Mouse (Mus musculus): ENCODE data around the gene Bmper. TPM values are rescaled to one million over a fixed set of nuclear protein-coding genes. Genes with fewer than 3 reads are reported as not detected.
A peak's percentile ranks its signal among the peaks of the same experiment; 100 is the strongest.

Gene Bmper
- polyA plus RNA-seq, 1 experiment from 2014 or later: 27.0 TPM

DNA sequence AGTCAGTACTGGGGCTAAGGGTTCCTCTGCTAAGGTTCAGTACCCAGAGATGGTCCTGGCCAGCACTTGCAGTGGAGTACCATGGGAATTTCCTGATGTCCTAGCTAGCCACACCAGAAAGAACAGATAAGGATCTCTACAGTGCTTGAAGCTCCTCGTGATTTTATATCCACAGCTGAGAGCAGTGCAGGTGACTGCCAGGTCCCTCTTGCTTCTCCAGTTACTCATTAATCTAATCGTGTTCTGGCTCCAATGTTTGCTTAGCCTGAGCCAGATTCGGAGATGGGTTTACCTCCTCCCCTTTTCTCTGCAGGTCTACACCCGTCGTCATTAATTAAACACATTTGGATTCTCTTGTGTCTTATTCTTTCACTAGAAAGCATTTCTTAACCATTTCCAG, 230.4 kb downstream of the Bmper start:
- ATAC-seq: peak; percentile 83
- WGBS: 26% methylated on average over 5 of the region's 5 CpGs

DNA sequence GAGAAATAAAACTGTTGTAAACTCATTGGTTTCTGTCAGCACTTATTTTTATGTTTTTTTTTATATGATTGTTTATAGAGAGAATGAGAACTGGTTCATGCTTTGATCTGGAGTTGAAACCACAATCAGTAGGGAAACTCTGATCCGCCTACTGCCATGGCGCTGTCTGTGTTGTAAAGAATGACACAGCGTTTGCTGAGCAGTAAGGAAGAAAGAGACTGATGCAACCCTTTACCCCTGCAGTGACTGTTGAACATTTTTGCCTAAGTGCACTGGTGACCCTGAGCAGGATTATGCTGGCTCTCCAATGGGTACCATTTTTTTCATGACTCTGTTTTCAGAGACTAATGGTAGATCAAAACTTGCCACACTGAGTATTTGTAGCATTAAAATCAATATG, 234.3 kb downstream of the Bmper start:
- Histone ChIP-seq H3K4me1 (ENCODE audit: insufficient read depth, low read depth, low read length) (no peaks in the 10 kb centered on the region; the same call in 1 of the 2 replicates), H3K9ac (replicated peaks; ENCODE audit: low read depth) (no peak overlapping the region), H3K27me3 (replicated peaks; ENCODE audit: insufficient read depth, low read length) (no peaks in the 10 kb centered on the region), H3K9me3 (ENCODE audit: low read length) (no peaks in the 10 kb centered on the region), H3K4me3 (ENCODE audit: low read depth, low read length) (no peak overlapping the region), H3K27ac (ENCODE audit: low read length) (no peak overlapping the region), H3K4me2 (replicated peaks; ENCODE audit: low read depth, low read length) (no peak overlapping the region), H3K36me3 (ENCODE audit: insufficient read depth, low read length) (no peaks in the 10 kb centered on the region)
- WGBS: 58% methylated on average over 3 of the region's 3 CpGs
- TF ChIP-seq EP300 (IDR thresholded peaks at IDR 0.05) (no peak), CTCF (IDR thresholded peaks at IDR 0.05) (no peak)
- DNase-seq (ENCODE audit: low spot score) (no peak), ATAC-seq (no peak)

More for the DNA sequence above, 230.4 kb downstream of the Bmper start:
- TF ChIP-seq CTCF (IDR thresholded peaks at IDR 0.05): no peak
- TF ChIP-seq EP300 (IDR thresholded peaks at IDR 0.05): no peak
- Histone ChIP-seq H3K9me3 (ENCODE audit: low read length) (no peaks in the 10 kb centered on the region), H3K27ac (ENCODE audit: low read length) (no peak overlapping the region), H3K4me2 (replicated peaks; ENCODE audit: low read depth, low read length) (no peak overlapping the region), H3K36me3 (ENCODE audit: insufficient read depth, low read length) (no peaks in the 10 kb centered on the region), H3K4me1 (ENCODE audit: insufficient read depth, low read depth, low read length) (no peaks in the 10 kb centered on the region; the same call in 1 of the 2 replicates), H3K4me3 (ENCODE audit: low read depth, low read length) (no peak overlapping the region), H3K9ac (replicated peaks; ENCODE audit: low read depth) (no peak overlapping the region), H3K27me3 (replicated peaks; ENCODE audit: insufficient read depth, low read length) (no peaks in the 10 kb centered on the region)
- DNase-seq (ENCODE audit: low spot score): peak; percentile 49

DNA sequence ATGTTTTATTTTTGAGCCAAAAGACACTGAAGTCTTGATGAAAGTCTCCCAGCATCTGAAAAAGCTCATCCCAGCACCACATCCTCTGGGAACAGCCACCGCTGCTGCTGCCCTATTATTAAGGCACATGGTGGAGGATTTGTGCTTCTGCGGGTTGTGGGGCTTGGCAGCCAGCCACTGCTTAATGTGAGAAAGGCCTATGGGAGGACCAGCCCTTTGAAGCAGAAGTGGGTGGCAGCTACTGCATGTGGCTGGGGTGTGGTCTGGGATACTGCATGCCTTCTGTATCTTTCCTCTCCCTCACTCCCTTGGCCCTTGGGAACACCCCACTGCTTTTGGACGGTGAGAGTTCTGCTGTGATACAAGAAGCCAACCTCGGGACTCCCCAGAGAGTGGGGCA, 237.8 kb downstream of the Bmper start:
- no peaks in the 10 kb centered on the region for H3K36me3 ChIP-seq (ENCODE audit: insufficient read depth, low read length)
- no peak overlapping the region for H3K4me3 ChIP-seq (ENCODE audit: low read depth, low read length)
- no peak overlapping the region for H3K9ac ChIP-seq (replicated peaks; ENCODE audit: low read depth)
- no peak for DNase-seq (ENCODE audit: low spot score)
- no peaks in the 10 kb centered on the region for H3K9me3 ChIP-seq (ENCODE audit: low read length)
- peak; percentile 36; the same call in 1 of the 2 replicates for ATAC-seq
- no peak overlapping the region for H3K27ac ChIP-seq (ENCODE audit: low read length)
- WGBS: 52% methylated on average over 4 of the region's 4 CpGs
- no peaks in the 10 kb centered on the region for H3K27me3 ChIP-seq (replicated peaks; ENCODE audit: insufficient read depth, low read length)
- TF ChIP-seq CTCF (IDR thresholded peaks at IDR 0.05) (no peak), EP300 (IDR thresholded peaks at IDR 0.05) (no peak)
- no peaks in the 10 kb centered on the region; the same call in 1 of the 2 replicates for H3K4me1 ChIP-seq (ENCODE audit: insufficient read depth, low read depth, low read length)
- no peak overlapping the region for H3K4me2 ChIP-seq (replicated peaks; ENCODE audit: low read depth, low read length)

DNA sequence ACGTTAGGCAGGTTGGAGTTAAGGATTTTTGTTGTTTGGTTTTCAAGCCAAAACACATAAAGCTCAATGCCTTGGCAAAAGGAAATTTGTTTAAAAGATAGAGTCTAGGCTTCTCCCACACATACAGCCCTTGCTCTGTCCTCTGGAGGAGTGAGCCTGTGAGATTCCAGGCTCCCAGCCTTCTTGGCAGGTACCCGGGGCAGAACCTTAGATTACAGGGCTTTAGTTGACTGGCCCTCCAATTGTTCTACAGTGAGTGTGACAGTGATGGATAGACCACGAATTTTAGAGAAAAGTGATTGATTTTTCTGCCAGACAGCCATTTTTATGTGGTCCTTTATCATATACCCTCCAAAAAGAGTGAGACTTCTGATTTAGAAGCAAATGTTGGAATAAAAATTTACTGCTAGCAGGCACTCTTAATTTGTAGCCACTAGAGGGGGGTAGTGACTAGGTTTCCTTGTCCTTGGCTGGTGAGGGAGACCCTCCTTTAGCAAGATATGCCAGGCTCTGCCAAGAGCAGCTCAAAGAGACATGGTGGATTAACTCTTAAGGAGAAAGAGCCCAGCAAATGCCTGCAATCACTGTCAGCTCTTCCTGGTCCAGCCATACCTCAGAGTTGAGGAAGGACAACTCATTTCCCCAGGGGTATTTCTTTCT, 240.2 kb downstream of the Bmper start:
- DNase-seq (ENCODE audit: low spot score): peak; percentile 70
- Histone ChIP-seq H3K27me3 (replicated peaks; ENCODE audit: insufficient read depth, low read length) (no peaks in the 10 kb centered on the region), H3K4me2 (replicated peaks; ENCODE audit: low read depth, low read length) (no peak overlapping the region), H3K4me1 (ENCODE audit: insufficient read depth, low read depth, low read length) (no peaks in the 10 kb centered on the region), H3K9me3 (ENCODE audit: low read length) (no peaks in the 10 kb centered on the region), H3K9ac (replicated peaks; ENCODE audit: low read depth) (no peak overlapping the region), H3K36me3 (ENCODE audit: insufficient read depth, low read length) (no peaks in the 10 kb centered on the region), H3K27ac (ENCODE audit: low read length) (no peak overlapping the region), H3K4me3 (ENCODE audit: low read depth, low read length) (no peak overlapping the region)
- no peak for ATAC-seq
- WGBS: 35% methylated on average over 3 of the region's 3 CpGs
- TF ChIP-seq EP300 (IDR thresholded peaks at IDR 0.05): no peak
- peak; percentile 67 for TF ChIP-seq CTCF (IDR thresholded peaks at IDR 0.05)

DNA sequence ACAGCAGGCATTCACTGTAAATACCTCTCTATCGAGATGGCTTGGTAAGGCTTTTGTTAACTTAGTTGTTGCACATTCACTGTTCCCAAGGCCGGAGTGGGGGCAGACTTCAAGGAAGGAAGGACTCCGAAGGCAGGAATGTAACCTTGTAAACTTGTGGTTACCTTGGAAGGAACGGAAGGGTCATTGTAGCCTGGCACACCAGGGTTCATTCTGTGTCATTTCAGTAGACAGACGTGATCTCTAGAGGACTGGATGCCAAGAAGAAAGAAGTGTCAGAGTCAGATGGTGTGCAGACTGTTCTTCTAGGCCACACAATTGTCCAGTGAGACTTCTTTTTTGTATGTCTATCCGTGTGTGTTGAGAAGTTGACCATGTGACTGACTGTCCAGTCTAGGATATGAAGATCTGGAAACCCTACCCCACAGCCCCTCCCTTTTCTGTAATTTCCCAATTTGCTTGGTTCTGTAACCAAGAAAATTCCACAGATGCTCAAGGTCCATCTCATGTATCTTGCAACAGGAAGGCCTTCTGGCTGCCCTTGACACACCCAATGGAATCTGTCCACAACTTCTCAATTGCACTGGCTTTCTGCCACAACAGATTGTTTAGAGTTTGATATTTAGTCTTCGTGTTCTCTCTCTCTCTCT, 242.2 kb downstream of the Bmper start:
- Histone ChIP-seq H3K4me3 (ENCODE audit: low read depth, low read length) (no peak overlapping the region), H3K9me3 (ENCODE audit: low read length) (no peaks in the 10 kb centered on the region), H3K27ac (ENCODE audit: low read length) (no peak overlapping the region), H3K27me3 (replicated peaks; ENCODE audit: insufficient read depth, low read length) (no peaks in the 10 kb centered on the region), H3K4me1 (ENCODE audit: insufficient read depth, low read depth, low read length) (no peaks in the 10 kb centered on the region), H3K9ac (replicated peaks; ENCODE audit: low read depth) (no peak overlapping the region), H3K36me3 (ENCODE audit: insufficient read depth, low read length) (no peaks in the 10 kb centered on the region), H3K4me2 (replicated peaks; ENCODE audit: low read depth, low read length) (no peak overlapping the region)
- ATAC-seq: peak; percentile 70
- whole genome bisulfite sequencing: 54% methylated on average over 7 of the region's 7 CpGs
- TF ChIP-seq CTCF (IDR thresholded peaks at IDR 0.05) (no peak), EP300 (IDR thresholded peaks at IDR 0.05) (peak; percentile 56; the same call in 1 of the 2 replicates)
- peak; percentile 79 for DNase-seq (ENCODE audit: low spot score)

DNA sequence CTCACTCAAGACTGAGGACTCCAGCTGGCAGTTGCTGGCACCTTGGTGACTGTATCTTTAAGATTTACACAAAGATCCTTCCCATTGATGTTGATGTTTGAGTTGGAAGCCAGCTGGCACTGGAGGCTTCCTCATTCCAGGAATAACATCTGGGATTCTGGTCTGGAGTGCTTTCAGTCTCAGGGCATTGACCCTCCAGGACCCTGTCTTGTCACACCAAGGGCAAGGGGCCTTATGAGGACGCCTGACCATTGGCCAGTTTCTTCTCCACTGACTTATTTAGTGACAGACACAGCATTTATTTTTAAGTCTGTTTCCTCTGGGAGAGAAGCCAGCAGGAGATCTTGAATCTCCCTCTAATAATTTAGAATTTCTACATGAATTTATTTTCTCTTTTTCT, 247.0 kb downstream of the Bmper start:
- Histone ChIP-seq H3K36me3 (ENCODE audit: insufficient read depth, low read length) (no peaks in the 10 kb centered on the region), H3K4me3 (ENCODE audit: low read depth, low read length) (no peak overlapping the region), H3K9me3 (ENCODE audit: low read length) (no peaks in the 10 kb centered on the region), H3K9ac (replicated peaks; ENCODE audit: low read depth) (no peak overlapping the region), H3K4me2 (replicated peaks; ENCODE audit: low read depth, low read length) (no peak overlapping the region), H3K27me3 (replicated peaks; ENCODE audit: insufficient read depth, low read length) (no peaks in the 10 kb centered on the region), H3K27ac (ENCODE audit: low read length) (no peak overlapping the region), H3K4me1 (ENCODE audit: insufficient read depth, low read depth, low read length) (no peaks in the 10 kb centered on the region)
- TF ChIP-seq EP300 (IDR thresholded peaks at IDR 0.05) (no peak), CTCF (IDR thresholded peaks at IDR 0.05) (no peak)
- peak; percentile 45 for DNase-seq (ENCODE audit: low spot score)
- 14% methylated on average over 1 of the region's 1 CpGs for WGBS
- ATAC-seq: peak; percentile 54; the same call in 1 of the 2 replicates

All from lung, postnatal 0 days (tissue).